14 mouse cellular contexts compared by ENCODE assay signal in the genomic region with DNA sequence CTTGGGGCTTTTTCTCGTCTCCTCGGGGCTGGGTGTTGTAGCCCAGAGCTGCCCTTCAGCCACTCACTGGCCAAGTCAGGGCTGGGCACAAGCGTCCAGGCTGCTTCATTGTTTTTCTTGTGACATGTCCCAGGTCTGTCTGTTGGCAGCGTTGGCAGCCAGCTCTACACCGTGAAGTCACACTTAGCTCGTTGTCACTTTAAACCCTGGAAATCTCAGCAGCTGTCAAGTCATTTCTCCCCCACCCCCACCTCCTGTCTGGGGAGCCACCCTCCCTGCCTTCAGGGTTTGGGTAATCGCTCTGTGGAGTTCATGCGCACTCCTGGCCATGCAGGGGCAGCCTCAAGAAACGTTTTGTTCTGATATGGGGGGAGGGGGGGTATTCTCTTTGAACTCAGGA. TPM values are rescaled to one million over a fixed set of nuclear protein-coding genes. Genes with fewer than 3 reads are reported as not detected.
A peak's percentile ranks its signal among the peaks of the same experiment; 100 is the strongest.
DNase-seq lines count a peak whose midpoint lies in the region; ATAC-seq and TF ChIP-seq lines count a peak whose summit lies in the region.
"Had no signal": no experiment of that assay in that cellular context is flagged by ENCODE, and none has a peak within 500 bp of the region (broad histone marks: within the 10 kb centered on the region; RNA-seq: fewer than 3 reads in every experiment).

No protein-coding gene starts in this region.

- H3K9me3 ChIP-seq in forebrain, postnatal 0 days (ENCODE audit: low read length): no peaks in the 10 kb centered on the region
- H3K9me3 ChIP-seq: hindbrain, embryonic 10.5 days; liver, embryonic 12.5 days; megakaryocyte, embryonic 14.5 days had no signal

- H3K4me2 ChIP-seq in forebrain, postnatal 0 days (ENCODE audit: low read depth): no peak overlapping the region
- H3K4me2 ChIP-seq: liver, embryonic 12.5 days had no signal

- ATAC-seq in forebrain, postnatal 0 days: peak; percentile 51; the same call in 1 of the 2 replicates
- no peak for ATAC-seq in megakaryocyte progenitor cell, adult 5-6 weeks (replicated peaks; ENCODE audit: poor library complexity)
- ATAC-seq: liver, embryonic 12.5 days had no signal

- H3K27me3 ChIP-seq in forebrain, postnatal 0 days (ENCODE audit: insufficient read depth, low read length): no peaks in the 10 kb centered on the region
- H3K27me3 ChIP-seq: liver, embryonic 12.5 days; megakaryocyte, embryonic 14.5 days had no signal

- H3K36me3 ChIP-seq in forebrain, postnatal 0 days (ENCODE audit: insufficient read depth): peaks cover 79% of the 10 kb centered on the region
- H3K36me3 ChIP-seq: hindbrain, embryonic 10.5 days had no signal

- DNase-seq in lung, postnatal 10 days: peak; percentile 18
- DNase-seq in lung, postnatal 36 days: no peak
- peak; percentile 24 for DNase-seq in forebrain, postnatal 0 days
- peak; percentile 38 to 46 for DNase-seq in heart, postnatal 10 days
- DNase-seq in adrenal gland, adult (ENCODE audit: inconsistent age in 2 of 2, low spot score in 1 of 2): no peak
- no peak for DNase-seq in thymus, postnatal 10 days (ENCODE audit: low spot score in 2 of 2)
- DNase-seq: adrenal gland, postnatal 36 days; cerebellum, adult 9-11 months; kidney, adult 2 months had no signal

- TF ChIP-seq CTCF in forebrain, postnatal 0 days (IDR thresholded peaks at IDR 0.05; ENCODE audit: low read depth): no peak

- H3K27ac ChIP-seq in forebrain, postnatal 0 days (ENCODE audit: low read depth, low read length): no peak overlapping the region
- H3K27ac ChIP-seq: hindbrain, embryonic 10.5 days; liver, embryonic 12.5 days; stomach, postnatal 0 days had no signal

- no peak overlapping the region for H3K9ac ChIP-seq in forebrain, postnatal 0 days
- H3K9ac ChIP-seq: liver, embryonic 12.5 days had no signal

- H3K4me3 ChIP-seq in forebrain, postnatal 0 days (ENCODE audit: low read depth, low read length): no peak overlapping the region
- H3K4me3 ChIP-seq: hindbrain, embryonic 10.5 days; liver, embryonic 12.5 days; megakaryocyte, embryonic 14.5 days had no signal

- WGBS in forebrain, postnatal 0 days: 58% methylated on average over 9 of the region's 9 CpGs

- intact Hi-C loops in heart, postnatal 10 days (cut with DNase I): no loop called here

- H3K4me1 ChIP-seq in forebrain, postnatal 0 days (ENCODE audit: insufficient read depth): no peaks in the 10 kb centered on the region

RNA-seq across cellular contexts. Expression of a gene that starts 60.0 kb away (rescaled TPM):
- total RNA-seq in forebrain, postnatal 0 days (2014; rRNA removed): 33.9 and 47.1 TPM in 2 replicates
- polyA plus RNA-seq in forebrain, postnatal 0 days (2015; fragmentation: Nextera tagmentation; extraction: Ambion mirVana): 41.2 and 53.6 TPM in 2 replicates
- total RNA-seq in heart, postnatal 10 days (2021): 10 to 100 TPM; 43.3 to 45.5 TPM
- 21.9 and 28.4 TPM in 2 replicates for total RNA-seq in megakaryocyte progenitor cell, adult 5-6 weeks (2015)
- 14.5 and 18.2 TPM in 2 replicates for total RNA-seq in megakaryocyte progenitor cell, adult 5-6 weeks (2017)

Comparison
In these comparisons a context has a peak if more than half of its experiments do, and no peak if none do; other contexts are left out.
1. DNase-seq: peak in lung, postnatal 10 days (single experiment), forebrain, postnatal 0 days (single experiment) and heart, postnatal 10 days (2 of 2); none in lung, postnatal 36 days (single experiment), adrenal gland, adult (0 of 2) and thymus, postnatal 10 days (0 of 2).